Mouse (Mus musculus): ENCODE measurements around the gene Pigyl.

DNA sequence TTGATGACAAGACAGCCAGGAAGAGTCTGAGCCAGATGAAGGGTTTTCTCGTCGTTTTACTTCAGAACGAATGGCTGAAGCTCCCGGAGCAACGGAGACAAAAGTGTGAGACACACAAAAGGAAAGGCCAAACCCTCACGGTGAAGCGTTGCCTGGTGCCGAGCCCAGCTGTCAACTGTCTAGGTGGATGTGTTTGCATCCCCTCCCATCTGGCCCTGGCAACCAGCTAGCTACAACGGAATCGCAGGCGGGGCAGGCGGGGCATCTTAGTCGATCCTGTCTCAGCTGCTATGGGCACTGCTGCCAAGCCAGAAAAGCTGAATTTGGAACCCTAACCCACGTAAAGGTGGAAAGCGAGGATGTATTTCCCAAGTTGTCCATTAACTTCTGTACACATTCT, 40.6 kb upstream of the Pigyl start:
- TF ChIP-seq CTCF (IDR thresholded peaks at IDR 0.05; ENCODE audit: low read depth) (no peak), EP300 (IDR thresholded peaks at IDR 0.05; ENCODE audit: low read depth) (no peak)

Measured in heart, postnatal 0 days (tissue).